Mouse (Mus musculus) liver, embryonic 11.5 days (tissue): ENCODE measurements around the gene 9530003J23Rik. TPM values are rescaled to one million over a fixed set of nuclear protein-coding genes. Genes with fewer than 3 reads are reported as not detected.
A peak's percentile ranks its signal among the peaks of the same experiment; 100 is the strongest.
"Not testable (repeated sequence)": the region's sequence is repeated elsewhere in the genome, so short reads cannot be mapped to it uniquely, and the experiment has no call there.

ENCODE experiments used
- ATAC-seq: fragments of 200-750 bp; cut with Nextera tagmentation; replicated peaks from 2 replicates; pipeline ENCODE4 v1.8.0; 2017; ENCODE audit warnings: moderate number of reproducible peaks, mild to moderate bottlenecking, moderate TSS enrichment, moderate library complexity; ENCODE audit not compliant: low FRiP score
- DNase-seq: peaks from one replicate; pipeline ENCODE4 v3.0.0-alpha.2; 2017; ENCODE audit warnings: low spot score
- H3K27ac ChIP-seq: fragments of 300-500 bp; sonication (generic); 2 replicates; pipeline ENCODE4 v1.5.1; 2014; ENCODE audit warnings: mild to moderate bottlenecking, low read depth, low read length, control low read depth
- H3K27me3 ChIP-seq: fragments of 300-500 bp; sonication (generic); replicated peaks from 2 replicates; pipeline ENCODE4 v1.6.1; 2014; ENCODE audit warnings: low read length, mixed read lengths; ENCODE audit not compliant: control insufficient read depth, insufficient read depth
- H3K36me3 ChIP-seq: fragments of 300-500 bp; sonication (generic); 2 replicates; pipeline ENCODE4 v1.6.1; 2014; ENCODE audit warnings: mild to moderate bottlenecking, low read length, moderate library complexity, mixed read lengths; ENCODE audit not compliant: control insufficient read depth, insufficient read depth
- H3K4me1 ChIP-seq: fragments of 300-500 bp; sonication (generic); replicated peaks from 2 replicates; pipeline ENCODE4 v1.6.1; 2014; ENCODE audit warnings: low read length, mixed read lengths; ENCODE audit not compliant: control insufficient read depth, insufficient read depth
- H3K4me2 ChIP-seq: fragments of 300-500 bp; sonication (generic); 2 replicates; pipeline ENCODE4 v1.6.1; 2014; ENCODE audit warnings: mild to moderate bottlenecking, control low read depth, moderate library complexity
- H3K4me3 ChIP-seq: fragments of 300-500 bp; sonication (generic); 2 replicates; pipeline ENCODE4 v1.5.1; 2014; ENCODE audit warnings: low read depth, low read length, control low read depth
- H3K9ac ChIP-seq: fragments of 300-500 bp; sonication (generic); 2 replicates; pipeline ENCODE4 v1.6.1; 2014; ENCODE audit warnings: low read depth, low read length, control low read depth
- H3K9me3 ChIP-seq: fragments of 300-500 bp; sonication (generic); 2 replicates; pipeline ENCODE4 v1.6.1; 2016; ENCODE audit warnings: low read length, inconsistent platforms, mixed read lengths; ENCODE audit not compliant: control insufficient read depth
- WGBS: fragments of 180-500 bp; shearing (Covaris S2); extraction: QIAGEN DNeasy Blood & Tissue Kit; methylation state at CpG from one replicate; pipeline ENCODE4 v1.1.7; 2014; 5-methylcytosine and 5-hydroxymethylcytosine counted together
- polyA plus RNA-seq: library from polyadenylated mRNA; unstranded; fragments of >200 nt; fragmentation: Nextera tagmentation; extraction: Ambion mirVana; gene quantifications from 2 replicates; pipeline ENCODE4 v1.2.1, GENCODE M21; 2014

Gene 9530003J23Rik
- polyA plus RNA-seq, 1 experiment from 2014 or later, result not detected

- Histone ChIP-seq H3K4me2 (no peak within 1 kb of the TSS; the same call in 1 of the 2 replicates), H3K4me1 (no peaks in the 10 kb centered on the region), H3K9me3 (no peaks in the 10 kb centered on the region), H3K4me3 (no peak within 1 kb of the TSS), H3K36me3 (no peaks in the 10 kb centered on the region), H3K27me3 (no peaks in the 10 kb centered on the region), H3K9ac (no peak within 1 kb of the TSS), H3K27ac (no peak within 1 kb of the TSS)
- ATAC-seq (no peak), DNase-seq (no peak)
- WGBS, result 32% methylated on average over 4 of the region's 4 CpGs
Observed at GRCm38 (mm10) chr10:117282049-117282448, 43.5 kb upstream of the 9530003J23Rik start, which contains the start of gene Lyz2. Lyz2 (minus strand) TSS chr10:117282321.

- 77% methylated on average over 7 of the region's 7 CpGs for WGBS
- DNase-seq (no peak), ATAC-seq (no peak)
- no peak overlapping the region; the same call in 1 of the 2 replicates for H3K4me2 ChIP-seq
- H3K9me3 ChIP-seq, result no peaks in the 10 kb centered on the region
- no peak overlapping the region for H3K4me3 ChIP-seq
- H3K4me1 ChIP-seq, result no peaks in the 10 kb centered on the region
- no peak overlapping the region for H3K9ac ChIP-seq
- no peaks in the 10 kb centered on the region for H3K27me3 ChIP-seq
- H3K27ac ChIP-seq, result no peak overlapping the region
- H3K36me3 ChIP-seq, result no peaks in the 10 kb centered on the region
Observed at GRCm38 (mm10) chr10:117281381-117281920, 42.9 kb upstream of the 9530003J23Rik start.

GRCm38 (mm10) chr10:117280000-117280399 lies 41.5 kb upstream of the 9530003J23Rik start:
- Histone ChIP-seq H3K4me3 (no peak overlapping the region), H3K4me1 (no peaks in the 10 kb centered on the region), H3K27me3 (no peaks in the 10 kb centered on the region), H3K4me2 (no peak overlapping the region), H3K9me3 (no peaks in the 10 kb centered on the region), H3K36me3 (no peaks in the 10 kb centered on the region), H3K27ac (no peak overlapping the region), H3K9ac (no peak overlapping the region)
- peak; percentile 5 for DNase-seq
- no peak for ATAC-seq
- WGBS, result 60% methylated on average over 1 of the region's 1 CpGs

GRCm38 (mm10) chr10:117278510-117278909 lies 40.0 kb upstream of the 9530003J23Rik start:
- H3K9ac ChIP-seq, H3K36me3 ChIP-seq, H3K4me2 ChIP-seq, DNase-seq, H3K27ac ChIP-seq, H3K4me1 ChIP-seq, H3K27me3 ChIP-seq, ATAC-seq, H3K9me3 ChIP-seq, H3K4me3 ChIP-seq: not testable (repeated sequence)
- WGBS, result 46% methylated on average over 2 of the region's 2 CpGs

GRCm38 (mm10) chr10:117277779-117278178 lies 39.3 kb upstream of the 9530003J23Rik start:
- H3K4me2 ChIP-seq, H3K27me3 ChIP-seq, H3K4me3 ChIP-seq, H3K9ac ChIP-seq, H3K27ac ChIP-seq, H3K36me3 ChIP-seq, H3K9me3 ChIP-seq, ATAC-seq, DNase-seq, H3K4me1 ChIP-seq: not testable (repeated sequence)
- 79% methylated on average over 9 of the region's 9 CpGs for WGBS

- no peak overlapping the region for H3K27ac ChIP-seq
- no peaks in the 10 kb centered on the region for H3K36me3 ChIP-seq
- no peaks in the 10 kb centered on the region for H3K9me3 ChIP-seq
- DNase-seq (no peak), ATAC-seq (no peak)
- H3K27me3 ChIP-seq, result no peaks in the 10 kb centered on the region
- WGBS, result 78% methylated on average over 10 of the region's 10 CpGs
- no peak overlapping the region for H3K4me3 ChIP-seq
- H3K9ac ChIP-seq, result no peak overlapping the region
- H3K4me2 ChIP-seq, result no peak overlapping the region
- no peaks in the 10 kb centered on the region for H3K4me1 ChIP-seq
Observed at GRCm38 (mm10) chr10:117275681-117276369, 37.3 kb upstream of the 9530003J23Rik start.

- WGBS, result 77% methylated on average over 3 of the region's 7 CpGs
- DNase-seq, ATAC-seq: not testable (repeated sequence)
Observed at GRCm38 (mm10) chr10:117274645-117275044, 36.1 kb upstream of the 9530003J23Rik start.

GRCm38 (mm10) chr10:117272023-117272422 lies 33.5 kb upstream of the 9530003J23Rik start:
- Histone ChIP-seq H3K9me3 (no peaks in the 10 kb centered on the region), H3K4me2 (no peak overlapping the region), H3K27me3 (no peaks in the 10 kb centered on the region), H3K9ac (no peak overlapping the region), H3K4me1 (no peaks in the 10 kb centered on the region), H3K4me3 (no peak overlapping the region), H3K36me3 (no peaks in the 10 kb centered on the region), H3K27ac (no peak overlapping the region)
- no peak for ATAC-seq
- DNase-seq, result peak; percentile 3

More at GRCm38 (mm10) chr10:117274645-117275044, 36.1 kb upstream of the 9530003J23Rik start:
- not testable (repeated sequence) for H3K9ac ChIP-seq, H3K4me2 ChIP-seq, H3K27ac ChIP-seq, H3K36me3 ChIP-seq, H3K27me3 ChIP-seq, H3K4me3 ChIP-seq, H3K9me3 ChIP-seq, H3K4me1 ChIP-seq

- H3K27ac ChIP-seq, result no peak overlapping the region
- no peaks in the 10 kb centered on the region for H3K9me3 ChIP-seq
- no peak overlapping the region for H3K9ac ChIP-seq
- H3K4me1 ChIP-seq, result no peaks in the 10 kb centered on the region
- H3K27me3 ChIP-seq, result no peaks in the 10 kb centered on the region
- no peak overlapping the region for H3K4me3 ChIP-seq
- no peak overlapping the region for H3K4me2 ChIP-seq
- no peak for DNase-seq
- no peaks in the 10 kb centered on the region for H3K36me3 ChIP-seq
- ATAC-seq, result no peak
Observed at GRCm38 (mm10) chr10:117259870-117260269, 21.4 kb upstream of the 9530003J23Rik start.
